Mouse (Mus musculus) myocyte (in vitro differentiated cells): Measurements from ENCODE around the gene Kcne3. TPM values are rescaled to one million over a fixed set of nuclear protein-coding genes. Genes with fewer than 3 reads are reported as not detected.

Source experiments
- H3K27me3 ChIP-seq: one replicate; pipeline ENCODE4 v1.6.1; 2011; ENCODE audit not compliant: control insufficient read depth, insufficient read depth, insufficient read length
- H3K36me3 ChIP-seq: one replicate; pipeline ENCODE4 v1.6.1; 2011; ENCODE audit not compliant: control insufficient read depth, insufficient read depth
- H3K4me2 ChIP-seq: one replicate; pipeline ENCODE4 v1.6.1; 2011; ENCODE audit warnings: low read depth, control low read depth
- H3K4me3 ChIP-seq: one replicate; pipeline ENCODE4 v1.5.1; 2011; ENCODE audit warnings: mild to moderate bottlenecking, control low read depth, moderate library complexity
- H3K79me2 ChIP-seq: one replicate; pipeline ENCODE4 v1.6.1; 2011; ENCODE audit not compliant: control insufficient read depth, insufficient read depth
- H3ac ChIP-seq: one replicate; pipeline ENCODE4 v1.6.1; 2011; ENCODE audit not compliant: control insufficient read depth, insufficient read length
- CEBPB ChIP-seq: IDR thresholded peaks from 2 replicates; pipeline ENCODE4 v1.6.1; 2011; ENCODE audit warnings: mild to moderate bottlenecking, moderate library complexity; ENCODE audit not compliant: poor library complexity, insufficient read depth, severe bottlenecking
- E2F4 ChIP-seq: IDR thresholded peaks from one replicate; pipeline ENCODE4 v1.6.1; 2011; ENCODE audit warnings: mild to moderate bottlenecking, control low read depth, moderate library complexity; ENCODE audit not compliant: insufficient read depth
- MAX ChIP-seq: IDR thresholded peaks from one replicate; pipeline ENCODE4 v1.6.1; 2011; ENCODE audit warnings: low read depth, mild to moderate bottlenecking, control low read depth
- MYOD1 ChIP-seq, 3 experiments: IDR thresholded peaks; one replicate each; pipeline ENCODE4 v1.6.1; 2011; ENCODE audit warnings: control low read depth in 2 of 3, low read depth in 2 of 3, mild to moderate bottlenecking in 2 of 3, moderate library complexity in 1 of 3; ENCODE audit not compliant: insufficient read length in 2 of 3, control insufficient read depth in 1 of 3
- MYOG ChIP-seq, 3 experiments: IDR thresholded peaks; one replicate each; pipeline ENCODE4 v1.6.1; 2011; ENCODE audit warnings: control low read depth in 2 of 3, low read depth in 2 of 3, mild to moderate bottlenecking in 2 of 3; ENCODE audit not compliant: insufficient read length in 2 of 3, control insufficient read depth in 1 of 3, insufficient read depth in 1 of 3
- POLR2A ChIP-seq: IDR thresholded peaks from one replicate; pipeline ENCODE4 v1.6.1; 2011; ENCODE audit warnings: low read depth, mild to moderate bottlenecking, control low read depth, moderate library complexity; ENCODE audit not compliant: insufficient read length
- POLR2AphosphoS2 ChIP-seq: IDR thresholded peaks from one replicate; pipeline ENCODE4 v1.6.1; 2011; ENCODE audit warnings: low read depth, control low read depth; ENCODE audit not compliant: insufficient read length
- REST ChIP-seq: IDR thresholded peaks from one replicate; pipeline ENCODE4 v1.6.1; 2011; ENCODE audit warnings: mild to moderate bottlenecking, control low read depth, moderate library complexity; ENCODE audit not compliant: insufficient read depth, insufficient read length
- SRF ChIP-seq: IDR thresholded peaks from one replicate; pipeline ENCODE4 v1.6.1; 2011; ENCODE audit warnings: low read depth; ENCODE audit not compliant: control insufficient read depth, insufficient read length
- TCF12 ChIP-seq: IDR thresholded peaks from one replicate; pipeline ENCODE4 v1.6.1; 2011; ENCODE audit warnings: mild to moderate bottlenecking, control low read depth; ENCODE audit not compliant: poor library complexity, insufficient read depth, severe bottlenecking
- TCF3 ChIP-seq: IDR thresholded peaks from one replicate; pipeline ENCODE4 v1.6.1; 2011; ENCODE audit warnings: low read depth, control low read depth; ENCODE audit not compliant: insufficient read length
- USF1 ChIP-seq: IDR thresholded peaks from one replicate; pipeline ENCODE4 v1.6.1; 2011; ENCODE audit warnings: low read depth, mild to moderate bottlenecking, control low read depth, moderate library complexity
- polyA plus RNA-seq: library from polyadenylated mRNA; unstranded; fragments of >200 nt; fragmentation: generic; extraction: Trizol; gene quantifications from one replicate; pipeline ENCODE4 v1.2.1, GENCODE M21; 2012; ENCODE audit warnings: missing spikeins

The Kcne3 gene
- polyA plus RNA-seq, 1 experiment: not detected

DNA sequence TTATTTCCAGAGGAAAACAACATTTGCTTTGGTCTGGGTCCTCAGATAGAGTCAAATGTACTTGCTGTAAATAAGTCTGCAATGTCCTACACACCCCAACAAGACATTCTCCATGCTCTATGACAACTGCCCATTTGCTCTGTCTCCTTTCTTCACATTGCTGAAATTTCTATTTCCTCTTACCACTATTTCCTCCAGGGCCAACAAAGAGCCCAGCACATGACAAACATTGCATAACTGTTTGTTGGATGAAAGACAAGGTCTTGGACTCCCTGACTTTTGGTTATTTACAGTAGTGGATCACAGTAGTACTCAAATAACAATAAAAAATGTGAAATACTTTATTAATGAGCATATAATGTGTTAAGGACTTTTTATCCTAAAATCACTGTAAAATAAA is 31.6 kb downstream of the Kcne3 start:
- Histone ChIP-seq H3ac (no peak overlapping the region), H3K4me3 (no peak overlapping the region), H3K36me3 (no peaks in the 10 kb centered on the region), H3K4me2 (no peak overlapping the region), H3K79me2 (no peaks in the 10 kb centered on the region), H3K27me3 (peaks cover 12% of the 10 kb centered on the region)
- no peak for TF ChIP-seq MYOG (IDR thresholded peaks at IDR 0.05; ENCODE audit: control insufficient read depth in 1 of 3, insufficient read depth in 1 of 3, insufficient read length in 2 of 3, low read depth in 2 of 3)
- TF ChIP-seq MYOD1 (IDR thresholded peaks at IDR 0.05; ENCODE audit: control insufficient read depth in 1 of 3, insufficient read length in 2 of 3, low read depth in 2 of 3): no peak
- no peak for TF ChIP-seq TCF3
- TF ChIP-seq USF1: no peak

DNA sequence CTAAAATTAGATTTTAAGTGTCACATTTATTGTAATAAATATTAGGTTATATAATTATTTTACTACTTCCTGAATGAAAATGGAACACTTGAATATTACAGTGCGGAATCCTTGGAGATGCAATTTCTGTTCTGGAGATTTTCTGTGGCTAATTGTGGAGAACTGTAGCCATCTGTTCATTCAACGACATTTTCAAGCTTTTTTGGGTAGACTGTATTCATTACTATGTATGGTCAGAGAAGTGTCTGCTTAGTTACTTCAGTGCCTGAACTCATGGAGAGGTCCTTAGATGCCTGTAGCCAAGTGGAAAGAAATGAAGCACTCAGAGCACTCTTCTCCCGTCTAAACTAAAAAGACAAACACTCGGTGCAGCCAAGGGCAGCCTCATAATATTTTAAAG is 38.0 kb downstream of the Kcne3 start:
- H3K27me3 ChIP-seq: peaks cover 22% of the 10 kb centered on the region
- no peak overlapping the region for H3K4me3 ChIP-seq
- no peaks in the 10 kb centered on the region for H3K79me2 ChIP-seq
- no peak overlapping the region for H3ac ChIP-seq
- TF ChIP-seq MAX (no peak), POLR2A (no peak), MYOD1 (IDR thresholded peaks at IDR 0.05; ENCODE audit: control insufficient read depth in 1 of 3, insufficient read length in 2 of 3, low read depth in 2 of 3) (no peak), CEBPB (no peak), E2F4 (no peak), TCF12 (no peak), SRF (no peak), REST (no peak), POLR2AphosphoS2 (no peak), MYOG (IDR thresholded peaks at IDR 0.05; ENCODE audit: control insufficient read depth in 1 of 3, insufficient read depth in 1 of 3, insufficient read length in 2 of 3, low read depth in 2 of 3) (no peak), TCF3 (no peak), USF1 (no peak)
- no peaks in the 10 kb centered on the region for H3K36me3 ChIP-seq
- H3K4me2 ChIP-seq: no peak overlapping the region

DNA sequence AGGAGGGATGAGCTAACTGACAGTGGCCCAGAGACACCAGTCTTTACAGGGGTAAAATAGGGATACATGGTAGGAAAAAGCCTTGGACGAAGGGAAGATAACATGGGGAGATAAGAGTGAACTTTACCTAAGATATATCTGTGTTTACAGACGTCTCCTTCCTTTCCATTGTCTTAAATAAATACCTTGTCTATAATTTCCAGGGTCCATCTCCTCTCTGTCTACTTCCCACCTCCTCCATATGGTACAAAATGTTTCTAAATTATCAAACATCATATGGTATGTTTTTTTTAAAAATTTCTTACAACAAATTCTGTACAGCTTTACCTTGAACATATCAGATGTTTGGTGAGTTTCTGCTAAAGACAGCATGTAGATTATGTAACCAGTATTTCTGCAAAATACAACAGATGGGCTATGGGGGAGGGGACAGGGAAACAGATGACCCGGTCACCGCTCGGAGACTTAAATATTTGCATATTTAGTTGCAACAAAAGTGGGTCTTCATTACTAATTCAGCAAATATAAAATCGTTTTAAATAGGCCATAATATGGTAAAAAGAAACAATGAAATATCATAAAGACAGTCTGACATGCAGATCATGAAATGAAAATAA is 38.9 kb downstream of the Kcne3 start:
- H3K4me3 ChIP-seq: no peak overlapping the region
- H3K27me3 ChIP-seq: peaks cover 24% of the 10 kb centered on the region
- H3K36me3 ChIP-seq: no peaks in the 10 kb centered on the region
- H3ac ChIP-seq: no peak overlapping the region
- no peaks in the 10 kb centered on the region for H3K79me2 ChIP-seq
- H3K4me2 ChIP-seq: no peak overlapping the region
- TF ChIP-seq SRF (no peak), MYOG (IDR thresholded peaks at IDR 0.05; ENCODE audit: control insufficient read depth in 1 of 3, insufficient read depth in 1 of 3, insufficient read length in 2 of 3, low read depth in 2 of 3) (no peak), MAX (no peak), USF1 (no peak), POLR2A (no peak), TCF12 (no peak), REST (no peak), POLR2AphosphoS2 (no peak), MYOD1 (IDR thresholded peaks at IDR 0.05; ENCODE audit: control insufficient read depth in 1 of 3, insufficient read length in 2 of 3, low read depth in 2 of 3) (no peak), E2F4 (no peak)

DNA sequence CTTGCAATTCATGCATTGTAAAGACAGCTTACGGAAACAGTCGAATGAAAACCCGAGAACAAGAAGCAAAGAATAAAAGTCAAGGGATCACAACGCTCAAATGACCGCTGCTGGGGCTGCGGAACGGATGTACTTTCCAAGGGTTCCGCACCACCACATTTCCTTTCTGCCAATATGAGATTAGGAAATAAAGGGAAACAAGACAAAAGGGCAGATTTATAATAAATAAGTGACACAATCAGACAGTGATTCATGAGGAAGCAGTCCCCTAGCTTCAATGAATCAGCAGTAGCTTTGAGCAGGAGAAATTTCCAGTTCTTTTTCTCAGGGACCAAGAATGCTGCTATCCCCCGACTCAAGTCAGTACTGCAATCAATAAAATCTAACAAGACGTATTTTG is 39.7 kb downstream of the Kcne3 start:
- no peak overlapping the region for H3ac ChIP-seq
- no peak overlapping the region for H3K4me2 ChIP-seq
- H3K79me2 ChIP-seq: no peaks in the 10 kb centered on the region
- H3K36me3 ChIP-seq: no peaks in the 10 kb centered on the region
- no peak for TF ChIP-seq POLR2A
- TF ChIP-seq MYOG (IDR thresholded peaks at IDR 0.05; ENCODE audit: control insufficient read depth in 1 of 3, insufficient read depth in 1 of 3, insufficient read length in 2 of 3, low read depth in 2 of 3): no peak
- no peak for TF ChIP-seq TCF12
- no peak for TF ChIP-seq MAX
- TF ChIP-seq POLR2AphosphoS2: no peak
- no peak for TF ChIP-seq USF1
- no peak for TF ChIP-seq REST
- no peak for TF ChIP-seq MYOD1 (IDR thresholded peaks at IDR 0.05; ENCODE audit: control insufficient read depth in 1 of 3, insufficient read length in 2 of 3, low read depth in 2 of 3)
- no peak for TF ChIP-seq E2F4
- no peak for TF ChIP-seq TCF3
- no peak for TF ChIP-seq CEBPB
- no peak for TF ChIP-seq SRF
- no peak overlapping the region for H3K4me3 ChIP-seq
- peaks cover 24% of the 10 kb centered on the region for H3K27me3 ChIP-seq
